In the genomic region with DNA sequence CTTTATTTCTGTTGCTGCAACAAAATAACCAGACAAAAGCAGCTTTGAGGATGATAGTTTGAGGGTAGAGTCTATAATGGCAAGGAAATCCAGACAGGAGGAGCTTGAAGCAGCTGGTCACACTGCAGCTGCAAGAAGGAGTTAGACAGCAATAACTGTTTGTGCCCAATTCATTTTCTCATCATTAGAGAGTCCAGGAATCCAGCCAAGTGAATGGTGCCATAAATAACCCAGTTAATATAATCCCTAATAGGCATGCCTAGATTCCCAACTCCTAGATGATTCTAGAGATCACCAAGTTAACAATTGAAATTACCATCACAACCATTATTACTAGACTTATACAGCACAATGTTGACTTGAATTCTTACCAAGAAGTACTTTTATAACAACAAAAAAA, we compare ENCODE assay signal across 24 mouse cellular contexts.
"Had no signal": no experiment of that assay in that cellular context is flagged by ENCODE, and none has a peak within 500 bp of the region (broad histone marks: within the 10 kb centered on the region; RNA-seq: fewer than 3 reads in every experiment).

No protein-coding gene starts in this region.

- DNase-seq: gastrocnemius, postnatal 14 days; gastrocnemius, postnatal 36 days; heart, adult 11 months; heart, adult 2 months; heart, postnatal 10 days; heart, postnatal 36 days; kidney, adult 11 months; kidney, adult 2 months; kidney, adult 9 months; kidney, postnatal 10 days; kidney, postnatal 25 days; kidney, postnatal 4 days; layer of hippocampus, adult 9-11 months; layer of hippocampus, postnatal 36 days; left cerebral cortex, postnatal 4 days had no signal

- H3K27ac ChIP-seq: heart, adult 2 months; heart, embryonic 10.5 days; hindbrain, embryonic 13.5 days; hindbrain, embryonic 15.5 days; hindbrain, postnatal 0 days; limb, embryonic 13.5 days; limb, embryonic 15.5 days; liver, embryonic 12.5 days; liver, embryonic 14.5 days had no signal

- H3K4me3 ChIP-seq: heart, adult 2 months; heart, embryonic 10.5 days; heart, embryonic 12.5 days; hindbrain, embryonic 13.5 days; hindbrain, embryonic 15.5 days; limb, embryonic 13.5 days; limb, embryonic 15.5 days; liver, embryonic 12.5 days had no signal
